Mouse (Mus musculus) retina, postnatal 1 day (tissue): ENCODE measurements around the gene Fam174b.

Experiments used
- DNase-seq: peaks from one replicate; pipeline ENCODE4 v3.0.0-alpha.2; 2012

The Fam174b gene

GRCm38 (mm10) chr7:73816255-73816996 lies 76.3 kb downstream of the Fam174b start:
- DNase-seq = no peak

GRCm38 (mm10) chr7:73819366-73819765 lies 79.3 kb downstream of the Fam174b start:
- no peak for DNase-seq
